Mouse (Mus musculus): ENCODE measurements at regions not wholly inside any gene's neighbourhood (a gene's known extent, or its start where the extent isn't known, plus 50 kb on each side); places are given as distances from the start of the nearest gene placed in this dataset.

DNA sequence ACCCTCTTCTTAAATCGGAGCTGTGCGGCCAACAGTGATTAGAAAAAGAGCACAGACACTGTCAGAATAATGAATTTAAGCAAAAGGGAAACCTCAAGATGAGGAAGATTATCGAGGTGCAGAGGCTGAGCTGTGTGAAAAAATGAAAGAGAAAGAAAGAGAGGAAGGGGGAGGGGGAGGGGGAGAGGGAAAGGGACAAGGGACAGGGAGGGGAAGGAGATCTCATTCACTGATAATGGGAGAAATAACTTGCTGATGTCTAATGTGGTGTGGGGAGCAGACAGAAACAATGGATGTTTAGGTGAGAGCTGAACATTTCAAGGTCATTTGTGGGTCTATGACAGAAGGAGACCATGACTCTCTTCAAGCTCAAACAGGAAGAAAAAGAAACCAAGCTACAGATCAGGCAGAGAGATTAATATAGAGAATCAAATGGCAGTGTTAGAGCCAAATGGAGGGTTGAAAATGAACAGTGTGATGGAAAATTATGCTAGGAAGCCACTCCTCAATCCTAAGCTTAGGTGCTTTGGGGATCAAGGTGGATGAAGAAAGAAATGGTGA is 143.3 kb upstream of the Slco3a1 start:
- intact Hi-C loops (cut with DNase I): loop anchor here (5.0 kb wide), 2 partner anchors 66 to 141 kb away; no protein-coding TSS in a partner anchor
- DNase-seq: no peak

- no peak for DNase-seq
- intact Hi-C loops (cut with DNase I): loop anchor here (5.0 kb wide), 2 partner anchors 64 to 139 kb away; no protein-coding TSS in a partner anchor
These were observed 141.7 kb upstream of the Slco3a1 start for GRCm38 (mm10) chr7:74696286-74696685.

DNA sequence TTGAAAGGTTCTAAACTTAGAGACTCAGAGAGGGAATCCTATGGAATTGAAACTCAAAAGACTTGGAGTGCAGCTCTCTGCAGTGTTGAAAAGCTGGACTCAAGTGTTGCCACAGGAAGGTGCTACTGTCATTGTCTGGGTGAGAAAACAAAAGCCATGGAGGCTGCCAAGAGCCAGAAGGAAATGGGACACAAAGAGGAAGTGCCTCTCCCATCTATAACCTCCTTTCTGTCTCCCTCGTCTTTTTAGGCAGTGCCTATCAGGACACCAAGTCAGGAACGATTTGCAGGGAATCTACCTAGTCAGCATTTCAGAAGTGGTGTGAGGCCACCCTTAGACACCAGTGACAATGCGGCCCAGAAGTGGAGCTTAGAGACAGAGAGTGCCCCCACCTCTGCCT is 138.5 kb upstream of the Slco3a1 start:
- DNase-seq: no peak
- intact Hi-C loops (cut with DNase I): no loop called here

DNA sequence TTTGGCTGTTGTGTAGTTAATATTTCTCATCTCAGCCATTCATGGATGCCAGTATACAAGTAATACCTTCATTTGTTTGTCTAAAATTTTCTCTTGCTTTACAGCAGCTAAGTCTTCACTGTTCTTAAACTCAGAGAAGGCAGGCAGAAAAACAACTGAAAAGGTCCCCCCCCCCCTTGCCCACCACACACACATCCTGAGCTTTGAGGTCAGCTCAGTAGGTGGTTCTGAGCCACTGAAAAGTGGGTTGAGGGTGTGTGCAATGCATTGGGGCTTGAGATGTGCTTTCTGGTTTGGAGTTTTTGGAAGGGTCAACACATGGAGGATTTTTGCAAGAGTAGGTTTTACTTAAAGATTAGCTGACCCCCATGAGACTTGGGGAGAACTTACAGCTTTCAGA is 136.1 kb upstream of the Slco3a1 start:
- intact Hi-C loops (cut with DNase I): no loop called here
- DNase-seq: no peak

GRCm38 (mm10) chr7:74688116-74688702 is 133.6 kb upstream of the Slco3a1 start:
- intact Hi-C loops (cut with DNase I): no loop called here
- DNase-seq: no peak

GRCm38 (mm10) chr7:74687303-74688115 is 132.9 kb upstream of the Slco3a1 start:
- intact Hi-C loops (cut with DNase I): no loop called here
- DNase-seq: no peak

GRCm38 (mm10) chr7:74683979-74684378 is 129.4 kb upstream of the Slco3a1 start:
- intact Hi-C loops (cut with DNase I): no loop called here
- DNase-seq: peak in 1 of 2 experiments; percentile 9

GRCm38 (mm10) chr7:74673626-74674295 is 119.2 kb upstream of the Slco3a1 start:
- intact Hi-C loops (cut with DNase I): no loop called here
- DNase-seq: no peak

GRCm38 (mm10) chr7:74669110-74669509 is 114.5 kb upstream of the Slco3a1 start:
- no peak for DNase-seq
- intact Hi-C loops (cut with DNase I): no loop called here

DNA sequence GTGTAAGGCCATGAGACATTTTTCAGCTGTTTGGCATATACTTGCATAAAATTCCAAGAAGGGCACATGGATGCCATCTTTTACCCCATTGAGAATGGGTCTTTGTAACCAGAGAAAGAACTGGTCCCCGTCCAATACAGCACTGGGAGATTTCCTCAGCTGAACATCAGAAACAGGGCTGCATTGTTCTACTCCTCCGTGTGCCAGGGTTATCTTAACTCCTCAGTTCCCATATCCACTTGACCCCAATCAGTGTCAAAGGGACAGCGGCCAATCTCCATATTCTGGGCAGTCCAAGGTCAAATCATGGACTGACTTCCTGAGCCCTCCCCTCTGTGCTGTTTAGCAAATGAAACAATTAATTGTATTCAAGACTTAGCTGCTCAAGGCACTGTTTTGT is 112.5 kb upstream of the Slco3a1 start:
- no peak for DNase-seq
- intact Hi-C loops (cut with DNase I): no loop called here

DNA sequence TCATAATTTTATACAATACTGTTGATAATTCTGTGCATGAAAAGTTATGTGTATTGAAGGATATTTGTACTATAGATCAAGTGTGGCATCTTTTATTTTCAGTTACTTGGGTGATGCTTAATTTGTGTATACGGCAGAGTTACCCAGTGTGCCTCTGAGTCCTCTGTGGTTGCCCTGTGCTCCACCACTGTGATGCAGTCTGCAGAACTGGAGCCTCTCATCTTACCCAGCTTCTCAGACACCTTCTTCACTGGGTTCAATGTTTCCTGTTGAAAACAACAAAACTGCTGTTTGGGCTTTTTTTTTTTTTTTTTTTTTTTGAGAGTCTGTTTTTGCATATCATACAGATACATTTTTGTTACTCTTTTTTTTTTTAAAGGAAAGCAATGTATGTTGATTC is 109.2 kb upstream of the Slco3a1 start:
- intact Hi-C loops (cut with DNase I): no loop called here
- no peak for DNase-seq

GRCm38 (mm10) chr7:74647310-74647709 is 92.7 kb upstream of the Slco3a1 start:
- intact Hi-C loops (cut with DNase I): no loop called here

DNA sequence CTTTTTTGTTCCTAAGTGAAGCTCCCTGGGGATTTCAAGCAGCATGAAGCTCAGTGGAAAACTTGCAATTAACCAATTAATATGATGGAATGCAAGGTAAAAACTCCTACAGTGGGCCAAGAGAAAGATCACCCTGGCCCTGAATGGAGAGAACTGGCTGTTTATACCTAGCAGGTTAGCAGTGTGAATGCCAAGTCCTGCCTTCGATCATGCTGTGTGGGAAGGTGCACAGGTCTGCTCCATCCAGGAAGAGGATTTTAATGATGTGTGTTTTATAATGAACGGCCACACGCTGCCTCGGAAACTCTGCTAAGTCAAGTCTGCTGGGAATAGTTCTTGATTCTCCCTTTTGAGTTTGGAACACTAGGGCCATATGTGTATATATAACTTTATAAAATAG is 85.6 kb upstream of the Slco3a1 start:
- intact Hi-C loops (cut with DNase I): no loop called here
- DNase-seq: no peak

More at GRCm38 (mm10) chr7:74647310-74647709, 92.7 kb upstream of the Slco3a1 start:
- DNase-seq: peak; percentile 6 to 36

DNA sequence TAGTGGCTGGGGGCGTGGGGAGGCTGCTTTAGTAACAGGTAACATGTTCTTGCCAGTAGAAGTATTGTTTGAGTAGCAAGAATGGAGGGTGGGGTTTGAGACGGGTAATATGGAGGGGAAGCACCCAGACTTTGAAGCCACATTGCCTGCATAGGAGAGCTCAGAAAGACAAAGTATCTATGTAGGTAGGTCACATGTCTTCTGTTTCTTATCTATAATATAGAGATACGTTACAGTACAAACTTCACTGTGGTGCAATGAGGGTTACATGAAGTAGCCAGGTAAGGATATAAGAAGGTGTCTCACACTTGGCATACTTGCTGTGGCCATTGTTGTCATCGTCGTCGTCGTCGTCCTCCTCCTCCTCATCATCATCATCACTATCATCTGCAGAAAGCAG is 77.6 kb upstream of the Slco3a1 start:
- intact Hi-C loops (cut with DNase I): loop anchor here (5.0 kb wide), 1 partner anchor 65 kb away; no protein-coding TSS in a partner anchor

GRCm38 (mm10) chr7:74628799-74629468 is 74.4 kb upstream of the Slco3a1 start:
- DNase-seq: no peak
- intact Hi-C loops (cut with DNase I): no loop called here

More for the DNA sequence above, 77.6 kb upstream of the Slco3a1 start:
- DNase-seq: no peak
